Mouse (Mus musculus): ENCODE results near the gene Ercc6l. TPM values are rescaled to one million over a fixed set of nuclear protein-coding genes. Genes with fewer than 3 reads are reported as not detected.
A peak's percentile ranks its signal among the peaks of the same experiment; 100 is the strongest.
"Not testable (repeated sequence)": the region's sequence is repeated elsewhere in the genome, so short reads cannot be mapped to it uniquely, and the experiment has no call there.

The Ercc6l gene
- polyA plus RNA-seq, 1 experiment from 2014 or later, result 23.2 TPM

GRCm38 (mm10) chrX:102166521-102166920 is 9.6 kb upstream of the Ercc6l start:
- Histone ChIP-seq H3K36me3 (replicated peaks) (no peaks in the 10 kb centered on the region), H3K4me3 (no peak overlapping the region), H3K27me3 (replicated peaks; ENCODE audit: low read depth, poor library complexity, severe bottlenecking) (peaks cover 62% of the 10 kb centered on the region), H3K27ac (replicated peaks) (peak overlapping the region; percentile 74), H3K4me1 (peaks cover 10% of the 10 kb centered on the region), H3K9me3 (no peaks in the 10 kb centered on the region)
- 36% methylated on average over 5 of the region's 5 CpGs for WGBS
- DNase-seq (ENCODE audit: low spot score), result no peak

- H3K27ac ChIP-seq (replicated peaks), result no peak overlapping the region
- no peak overlapping the region for H3K4me3 ChIP-seq
- DNase-seq (ENCODE audit: low spot score), result no peak
- peaks cover 35% of the 10 kb centered on the region for H3K27me3 ChIP-seq (replicated peaks; ENCODE audit: low read depth, poor library complexity, severe bottlenecking)
- WGBS, result 82% methylated on average over 4 of the region's 4 CpGs
- H3K4me1 ChIP-seq, result peaks cover 10% of the 10 kb centered on the region
- H3K9me3 ChIP-seq, result no peaks in the 10 kb centered on the region
- H3K36me3 ChIP-seq (replicated peaks), result no peaks in the 10 kb centered on the region
Measured at GRCm38 (mm10) chrX:102163529-102163928, 6.6 kb upstream of the Ercc6l start.

GRCm38 (mm10) chrX:102163096-102163495 is 6.2 kb upstream of the Ercc6l start:
- H3K27me3 ChIP-seq (replicated peaks; ENCODE audit: low read depth, poor library complexity, severe bottlenecking), result peaks cover 32% of the 10 kb centered on the region
- no peak overlapping the region for H3K4me3 ChIP-seq
- no peak for DNase-seq (ENCODE audit: low spot score)
- H3K4me1 ChIP-seq, result peaks cover 10% of the 10 kb centered on the region
- no peak overlapping the region for H3K27ac ChIP-seq (replicated peaks)
- no peaks in the 10 kb centered on the region for H3K36me3 ChIP-seq (replicated peaks)
- 52% methylated on average over 2 of the region's 2 CpGs for WGBS
- H3K9me3 ChIP-seq, result no peaks in the 10 kb centered on the region

DNA sequence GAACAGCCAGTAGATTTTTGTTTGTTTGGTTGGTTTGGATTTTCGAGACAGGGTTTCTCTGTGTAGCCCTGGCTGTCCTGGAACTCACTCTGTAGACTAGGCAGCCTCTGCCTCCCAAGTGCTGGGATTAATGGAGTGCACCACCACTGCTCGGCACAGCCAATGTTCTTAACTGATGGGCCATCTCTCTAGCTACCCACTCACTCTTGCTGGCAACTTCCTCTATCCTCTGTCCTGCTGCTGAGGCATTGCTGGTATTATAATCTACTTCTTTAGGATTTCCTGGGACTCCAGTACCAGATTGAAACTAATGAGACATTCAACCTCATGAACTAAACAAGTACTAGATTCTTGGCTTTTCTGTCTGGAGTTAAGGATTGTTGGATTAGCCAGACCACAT is 3.6 kb upstream of the Ercc6l start:
- WGBS, result 61% methylated on average over 2 of the region's 2 CpGs
- H3K4me3 ChIP-seq, result no peak overlapping the region

GRCm38 (mm10) chrX:102159778-102160177 is 2.9 kb upstream of the Ercc6l start:
- 33% methylated on average over 2 of the region's 2 CpGs for WGBS
- no peaks in the 10 kb centered on the region for H3K9me3 ChIP-seq
- peak; percentile 28 for DNase-seq (ENCODE audit: low spot score)

More for the DNA sequence above, 3.6 kb upstream of the Ercc6l start:
- H3K9me3 ChIP-seq, result no peaks in the 10 kb centered on the region
- no peaks in the 10 kb centered on the region for H3K36me3 ChIP-seq (replicated peaks)
- H3K27ac ChIP-seq (replicated peaks), result no peak overlapping the region
- no peaks in the 10 kb centered on the region for H3K4me1 ChIP-seq
- H3K27me3 ChIP-seq (replicated peaks; ENCODE audit: low read depth, poor library complexity, severe bottlenecking), result peaks cover 18% of the 10 kb centered on the region
- DNase-seq (ENCODE audit: low spot score), result no peak

DNA sequence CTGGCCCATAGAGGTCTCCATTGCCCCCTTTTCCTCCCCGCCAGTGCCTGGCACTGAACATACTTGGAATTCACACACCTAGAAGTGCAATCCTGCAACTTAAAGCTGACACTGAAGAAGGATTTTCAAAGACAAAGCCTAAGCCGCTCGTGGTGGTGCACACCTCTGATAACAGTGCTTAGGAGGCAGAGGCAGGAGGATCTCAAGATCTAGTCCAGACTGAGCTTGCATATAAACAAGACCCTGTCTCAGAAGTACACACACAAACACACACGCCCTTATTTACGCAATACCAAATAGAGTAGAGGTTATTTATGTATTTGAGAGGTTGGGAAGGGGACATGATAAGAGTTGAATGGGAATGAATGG is 516 bp upstream of the Ercc6l start:
- peaks cover 10% of the 10 kb centered on the region for H3K27me3 ChIP-seq (replicated peaks; ENCODE audit: low read depth, poor library complexity, severe bottlenecking)
- peak overlapping the region; percentile 82 for H3K27ac ChIP-seq (replicated peaks)
- no peak for DNase-seq (ENCODE audit: low spot score)
- no peaks in the 10 kb centered on the region for H3K4me1 ChIP-seq
- H3K4me3 ChIP-seq, result peak overlapping the region; percentile 64
- H3K9me3 ChIP-seq, result no peaks in the 10 kb centered on the region
- H3K36me3 ChIP-seq (replicated peaks), result peaks cover 15% of the 10 kb centered on the region
- WGBS, result 50% methylated on average over 5 of the region's 5 CpGs

More at GRCm38 (mm10) chrX:102159778-102160177, 2.9 kb upstream of the Ercc6l start:
- H3K27ac ChIP-seq (replicated peaks), result no peak overlapping the region
- no peak overlapping the region for H3K4me3 ChIP-seq
- H3K36me3 ChIP-seq (replicated peaks), result no peaks in the 10 kb centered on the region
- no peaks in the 10 kb centered on the region for H3K4me1 ChIP-seq
- peaks cover 15% of the 10 kb centered on the region for H3K27me3 ChIP-seq (replicated peaks; ENCODE audit: low read depth, poor library complexity, severe bottlenecking)

DNA sequence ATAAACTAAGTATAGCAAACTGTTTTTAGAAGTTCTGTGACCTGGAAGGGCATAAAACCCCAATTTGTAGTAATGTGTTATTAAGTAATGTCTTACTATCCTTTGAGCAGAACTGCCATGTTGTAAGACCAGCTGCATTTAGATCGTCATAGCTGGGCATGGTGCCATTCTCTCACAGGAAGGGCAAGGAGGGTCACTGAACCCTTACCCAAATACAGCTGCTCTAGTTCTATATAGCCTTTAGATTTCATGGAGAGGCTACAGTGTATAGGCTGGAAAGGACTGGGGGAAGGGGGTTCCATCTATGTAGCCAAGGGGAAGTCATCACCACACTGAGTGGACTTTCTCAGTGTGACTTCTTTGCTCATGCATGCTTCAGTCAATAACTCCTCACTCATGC is 15.7 kb downstream of the Ercc6l start:
- Histone ChIP-seq H3K4me1 (no peaks in the 10 kb centered on the region), H3K9me3 (no peaks in the 10 kb centered on the region), H3K27me3 (replicated peaks; ENCODE audit: low read depth, poor library complexity, severe bottlenecking) (peaks cover 49% of the 10 kb centered on the region), H3K36me3 (replicated peaks) (peaks cover 47% of the 10 kb centered on the region), H3K4me3 (no peak overlapping the region), H3K27ac (replicated peaks) (no peak overlapping the region)
- DNase-seq (ENCODE audit: low spot score), result no peak
- WGBS, result 83% methylated on average over 1 of the region's 1 CpGs

DNA sequence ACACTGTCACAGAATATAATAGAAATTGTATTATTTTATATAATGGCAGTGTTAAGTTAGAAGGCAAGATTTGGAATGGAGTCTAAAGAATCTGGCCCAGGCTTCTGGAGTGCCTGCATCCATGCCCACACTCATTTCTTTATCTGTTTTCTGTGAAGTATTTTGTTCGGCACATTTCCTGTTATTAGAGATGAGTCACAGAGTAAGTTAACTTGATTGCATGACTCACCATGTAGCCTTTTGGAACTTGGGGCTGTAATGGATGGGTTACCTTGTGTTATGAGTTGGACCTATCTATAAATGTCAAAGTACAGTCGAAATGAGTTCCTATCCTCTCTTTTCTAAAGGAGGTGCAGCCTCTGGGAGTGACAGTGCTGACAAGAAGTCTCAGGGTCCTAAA is 35.6 kb downstream of the Ercc6l start:
- H3K9me3 ChIP-seq, result no peaks in the 10 kb centered on the region
- no peak overlapping the region for H3K4me3 ChIP-seq
- peaks cover 5% of the 10 kb centered on the region; the same call in 1 of the 2 replicates for H3K4me1 ChIP-seq
- H3K27ac ChIP-seq (replicated peaks), result no peak overlapping the region
- 86% methylated on average over 2 of the region's 2 CpGs for WGBS
- H3K27me3 ChIP-seq (replicated peaks; ENCODE audit: low read depth, poor library complexity, severe bottlenecking), result peaks cover 43% of the 10 kb centered on the region
- H3K36me3 ChIP-seq (replicated peaks), result peaks cover 48% of the 10 kb centered on the region
- no peak for DNase-seq (ENCODE audit: low spot score)

- H3K27me3 ChIP-seq (replicated peaks; ENCODE audit: low read depth, poor library complexity, severe bottlenecking), result peaks cover 56% of the 10 kb centered on the region
- 14% methylated on average over 30 of the region's 30 CpGs for WGBS
- peak; percentile 93 for DNase-seq (ENCODE audit: low spot score)
- peak within 1 kb of the TSS; percentile 76 for H3K27ac ChIP-seq (replicated peaks)
- peaks cover 29% of the 10 kb centered on the region for H3K36me3 ChIP-seq (replicated peaks)
- no peaks in the 10 kb centered on the region for H3K9me3 ChIP-seq
- H3K4me3 ChIP-seq, result peak within 1 kb of the TSS; percentile 72
- H3K4me1 ChIP-seq, result peaks cover 5% of the 10 kb centered on the region; the same call in 1 of the 2 replicates
Measured at GRCm38 (mm10) chrX:102119042-102119864, 37.6 kb downstream of the Ercc6l start, which contains the start of gene Pin4. Pin4 (plus strand) TSS chrX:102119447.

- no peak for DNase-seq (ENCODE audit: low spot score)
- Histone ChIP-seq H3K9me3 (no peaks in the 10 kb centered on the region), H3K27me3 (replicated peaks; ENCODE audit: low read depth, poor library complexity, severe bottlenecking) (peaks cover 82% of the 10 kb centered on the region), H3K27ac (replicated peaks) (no peak overlapping the region), H3K4me1 (peaks cover 5% of the 10 kb centered on the region; the same call in 1 of the 2 replicates), H3K4me3 (no peak overlapping the region), H3K36me3 (replicated peaks) (no peaks in the 10 kb centered on the region)
- WGBS, result 50% methylated on average over 4 of the region's 4 CpGs
Measured at GRCm38 (mm10) chrX:102115676-102116075, 41.2 kb downstream of the Ercc6l start.

GRCm38 (mm10) chrX:102109349-102109748 is 47.5 kb downstream of the Ercc6l start:
- DNase-seq (ENCODE audit: low spot score); H3K4me1 ChIP-seq; H3K9me3 ChIP-seq; H3K36me3 ChIP-seq (replicated peaks); H3K4me3 ChIP-seq; H3K27ac ChIP-seq (replicated peaks): not testable (repeated sequence)
- peaks cover 58% of the 10 kb centered on the region for H3K27me3 ChIP-seq (replicated peaks; ENCODE audit: low read depth, poor library complexity, severe bottlenecking)
- WGBS, result 85% methylated on average over 5 of the region's 5 CpGs

GRCm38 (mm10) chrX:102103830-102104229 is 53.1 kb downstream of the Ercc6l start:
- H3K36me3 ChIP-seq (replicated peaks); H3K27ac ChIP-seq (replicated peaks); H3K4me3 ChIP-seq; H3K9me3 ChIP-seq; H3K4me1 ChIP-seq; DNase-seq (ENCODE audit: low spot score): not testable (repeated sequence)
- 62% methylated on average over 2 of the region's 2 CpGs for WGBS
- peaks cover 65% of the 10 kb centered on the region for H3K27me3 ChIP-seq (replicated peaks; ENCODE audit: low read depth, poor library complexity, severe bottlenecking)

GRCm38 (mm10) chrX:102101886-102102285 is 55.0 kb downstream of the Ercc6l start:
- Histone ChIP-seq H3K4me1 (no peaks in the 10 kb centered on the region), H3K36me3 (replicated peaks) (no peaks in the 10 kb centered on the region), H3K27me3 (replicated peaks; ENCODE audit: low read depth, poor library complexity, severe bottlenecking) (peaks cover 56% of the 10 kb centered on the region), H3K9me3 (no peaks in the 10 kb centered on the region), H3K4me3 (no peak overlapping the region), H3K27ac (replicated peaks) (no peak overlapping the region)
- DNase-seq (ENCODE audit: low spot score), result no peak
- 57% methylated on average over 7 of the region's 7 CpGs for WGBS
